Mouse (Mus musculus) small intestine, adult 2 months (tissue): Measurements from ENCODE around the gene Dnaja4. TPM values are rescaled to one million over a fixed set of nuclear protein-coding genes. Genes with fewer than 3 reads are reported as not detected.

Experiments used
- H3K27ac ChIP-seq: fragments of 200-500 bp; 2 replicates; pipeline ENCODE4 v1.5.1; 2012; ENCODE audit warnings: low read depth, low read length, control low read depth, inconsistent platforms; ENCODE audit not compliant: insufficient read depth
- H3K27me3 ChIP-seq: fragments of 200-500 bp; 2 replicates; pipeline ENCODE4 v1.6.1; 2012; ENCODE audit warnings: mild to moderate bottlenecking, moderate library complexity, low read length, inconsistent platforms; ENCODE audit not compliant: control insufficient read depth, insufficient read depth
- H3K36me3 ChIP-seq: fragments of 200-500 bp; 2 replicates; pipeline ENCODE4 v1.6.1; 2012; ENCODE audit warnings: mild to moderate bottlenecking, low read length, control low read depth, inconsistent platforms; ENCODE audit not compliant: control insufficient read depth, insufficient read depth
- H3K4me1 ChIP-seq: fragments of 200-500 bp; 2 replicates; pipeline ENCODE4 v1.6.1; 2012; ENCODE audit warnings: low read length, inconsistent platforms, mixed read lengths; ENCODE audit not compliant: control insufficient read depth, insufficient read depth, insufficient read length
- H3K4me3 ChIP-seq: fragments of 200-500 bp; 2 replicates; pipeline ENCODE4 v1.5.1; 2012; ENCODE audit warnings: low read depth, mild to moderate bottlenecking, control low read depth, inconsistent platforms, low read length, moderate library complexity
- CTCF ChIP-seq: fragments of 200-500 bp; IDR thresholded peaks from 2 replicates; pipeline ENCODE4 v1.5.1; 2012; ENCODE audit warnings: low read depth, mild to moderate bottlenecking, control low read depth, inconsistent platforms, low read length, moderate library complexity, mixed read lengths; ENCODE audit not compliant: insufficient replicate concordance, insufficient read length; ENCODE audit errors: extremely low read depth
- POLR2A ChIP-seq: fragments of 200-500 bp; IDR thresholded peaks from 2 replicates; pipeline ENCODE4 v1.6.1; 2012; ENCODE audit warnings: low read depth, mild to moderate bottlenecking, control low read depth, inconsistent platforms, low read length, moderate library complexity
- WGBS: fragments of 180-500 bp; shearing (Covaris S2); methylation state at CpG from one replicate; pipeline ENCODE4 v1.1.7; 2018; 5-methylcytosine and 5-hydroxymethylcytosine counted together
- polyA plus RNA-seq: library from polyadenylated mRNA; depleted of rRNA; stranded (reverse); fragments of >200 nt; gene quantifications from 2 replicates; pipeline ENCODE4 v1.2.3, GENCODE M21; 2012; rRNA removed

The Dnaja4 gene
- polyA plus RNA-seq, 1 experiment = 1.2 TPM

- TF ChIP-seq POLR2A = no peak
- no peak for TF ChIP-seq CTCF
- H3K36me3 ChIP-seq = no peaks in the 10 kb centered on the region
- H3K27me3 ChIP-seq = no peaks in the 10 kb centered on the region
- WGBS = 53% methylated on average over 11 of the region's 11 CpGs
- no peak overlapping the region for H3K27ac ChIP-seq
- H3K4me1 ChIP-seq = no peaks in the 10 kb centered on the region
- no peak overlapping the region for H3K4me3 ChIP-seq
These were observed 54.2 kb downstream of the Dnaja4 start for GRCm38 (mm10) chr9:54752944-54753295.

GRCm38 (mm10) chr9:54759592-54759991, 60.9 kb downstream of the Dnaja4 start:
- Histone ChIP-seq H3K27ac (no peak overlapping the region), H3K4me3 (no peak overlapping the region), H3K27me3 (peaks cover 16% of the 10 kb centered on the region), H3K4me1 (no peaks in the 10 kb centered on the region), H3K36me3 (no peaks in the 10 kb centered on the region)
- 45% methylated on average over 6 of the region's 6 CpGs for WGBS
- TF ChIP-seq CTCF (no peak), POLR2A (no peak)

- TF ChIP-seq POLR2A (no peak), CTCF (no peak)
- Histone ChIP-seq H3K27me3 (peaks cover 42% of the 10 kb centered on the region), H3K4me1 (peaks cover 3% of the 10 kb centered on the region; the same call in 1 of the 2 replicates), H3K36me3 (no peaks in the 10 kb centered on the region), H3K4me3 (no peak overlapping the region), H3K27ac (no peak overlapping the region)
- 31% methylated on average over 12 of the region's 12 CpGs for WGBS
These were observed 65.4 kb downstream of the Dnaja4 start for GRCm38 (mm10) chr9:54764091-54764490.

GRCm38 (mm10) chr9:54764561-54765217, 66.0 kb downstream of the Dnaja4 start, which contains the start of gene Crabp1:
Gene Crabp1, plus strand, starts transcription at chr9:54764748.
- 1% methylated on average over 45 of the region's 45 CpGs for WGBS
- Histone ChIP-seq H3K4me3 (peak within 1 kb of the TSS; percentile 16; the same call in 1 of the 2 replicates), H3K27ac (no peak within 1 kb of the TSS), H3K27me3 (peaks cover 44% of the 10 kb centered on the region), H3K36me3 (no peaks in the 10 kb centered on the region), H3K4me1 (peaks cover 3% of the 10 kb centered on the region; the same call in 1 of the 2 replicates)
- TF ChIP-seq CTCF = no peak
- TF ChIP-seq POLR2A = no peak

GRCm38 (mm10) chr9:54765336-54766085, 66.8 kb downstream of the Dnaja4 start:
- Histone ChIP-seq H3K27ac (no peak overlapping the region), H3K4me3 (peak overlapping the region; percentile 16; the same call in 1 of the 2 replicates), H3K36me3 (no peaks in the 10 kb centered on the region), H3K27me3 (peaks cover 47% of the 10 kb centered on the region), H3K4me1 (peaks cover 3% of the 10 kb centered on the region; the same call in 1 of the 2 replicates)
- WGBS = 1% methylated on average over 41 of the region's 41 CpGs
- TF ChIP-seq POLR2A = no peak

Other genes starting within 250 kb of the Dnaja4 start
- gene Dmxl2, start 197.2 kb upstream of the Dnaja4 start, polyA plus RNA-seq = 0.51 and 0.63 TPM in 2 replicates
- gene Sh2d7, start 159.9 kb upstream of the Dnaja4 start, polyA plus RNA-seq = 2.1 and 5.7 TPM in 2 replicates
- 1.5 and 2.6 TPM in 2 replicates for gene Cib2, start 138.7 kb upstream of the Dnaja4 start, polyA plus RNA-seq
- gene Idh3a, start 112.5 kb upstream of the Dnaja4 start, polyA plus RNA-seq = 15.6 and 32.8 TPM in 2 replicates
- 1.9 and 2.1 TPM in 2 replicates for gene Acsbg1, start 37.0 kb upstream of the Dnaja4 start, polyA plus RNA-seq
- gene Wdr61, start 35.6 kb downstream of the Dnaja4 start, polyA plus RNA-seq = 7.8 and 11.9 TPM in 2 replicates
- 0.86 and 3.2 TPM in 2 replicates for gene Crabp1, start 65.9 kb downstream of the Dnaja4 start, polyA plus RNA-seq
- 0.88 and 1.6 TPM in 2 replicates for gene Ireb2, start 164.9 kb downstream of the Dnaja4 start, polyA plus RNA-seq
- gene Hykk, start 218.4 kb downstream of the Dnaja4 start, polyA plus RNA-seq = 0.23 and 0.30 TPM in 2 replicates